Mouse (Mus musculus): ENCODE measurements around the gene Gm11214. TPM values are rescaled to one million over a fixed set of nuclear protein-coding genes. Genes with fewer than 3 reads are reported as not detected.

Gene Gm11214
- polyA plus RNA-seq, 1 experiment: not detected

DNA sequence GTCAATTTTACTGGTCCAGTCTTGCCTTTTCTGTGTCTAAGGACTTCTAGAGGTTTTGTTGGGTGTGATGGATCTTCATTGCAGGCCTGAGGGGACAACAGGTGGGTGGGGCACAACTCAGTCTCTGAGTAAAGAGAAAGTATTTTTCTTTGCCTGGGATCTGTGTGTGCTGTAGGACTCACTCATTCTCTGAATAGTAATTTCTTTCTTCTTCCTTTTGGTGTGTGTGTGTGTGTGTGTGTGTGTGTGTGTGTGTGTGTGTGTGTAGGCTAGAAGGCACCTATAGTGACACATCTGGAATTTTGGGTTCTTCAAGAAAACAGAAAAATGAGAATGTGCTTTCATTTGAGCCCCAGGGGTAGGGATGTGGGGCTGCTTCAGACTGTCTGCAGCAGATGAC lies 29.2 kb upstream of the Gm11214 start:
- H3K9me3 ChIP-seq: no peaks in the 10 kb centered on the region
- H3K27me3 ChIP-seq (replicated peaks): no peaks in the 10 kb centered on the region
- no peaks in the 10 kb centered on the region for H3K36me3 ChIP-seq (replicated peaks; ENCODE audit: low read length)
- H3K4me1 ChIP-seq: no peaks in the 10 kb centered on the region
- H3K4me3 ChIP-seq (replicated peaks): no peak overlapping the region
- TF ChIP-seq FLI1 (IDR thresholded peaks at IDR 0.05; ENCODE audit: low read length) (no peak), GATA1 (IDR thresholded peaks at IDR 0.05; ENCODE audit: borderline replicate concordance, low read length) (no peak)

DNA sequence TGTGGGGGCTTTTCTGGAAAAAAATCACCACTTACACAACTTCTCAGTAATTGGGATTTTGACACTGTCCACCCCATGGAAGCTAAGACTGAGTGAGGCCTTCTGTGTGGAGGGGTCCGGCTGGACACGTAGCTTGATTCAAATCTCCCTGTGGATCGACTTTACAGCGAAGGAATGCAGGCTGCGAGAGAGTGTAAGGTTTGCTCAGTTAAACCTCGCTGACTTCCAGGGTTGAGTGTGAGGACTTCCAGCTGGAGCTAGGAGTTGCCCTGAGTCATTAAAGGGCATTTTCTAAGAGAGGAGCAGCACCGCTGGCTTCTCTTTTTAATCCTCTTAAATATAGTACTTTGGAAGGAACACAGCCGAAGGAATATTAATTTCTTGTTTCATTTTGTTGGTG lies 24.2 kb upstream of the Gm11214 start:
- H3K9me3 ChIP-seq: no peaks in the 10 kb centered on the region
- no peaks in the 10 kb centered on the region for H3K36me3 ChIP-seq (replicated peaks; ENCODE audit: low read length)

DNA sequence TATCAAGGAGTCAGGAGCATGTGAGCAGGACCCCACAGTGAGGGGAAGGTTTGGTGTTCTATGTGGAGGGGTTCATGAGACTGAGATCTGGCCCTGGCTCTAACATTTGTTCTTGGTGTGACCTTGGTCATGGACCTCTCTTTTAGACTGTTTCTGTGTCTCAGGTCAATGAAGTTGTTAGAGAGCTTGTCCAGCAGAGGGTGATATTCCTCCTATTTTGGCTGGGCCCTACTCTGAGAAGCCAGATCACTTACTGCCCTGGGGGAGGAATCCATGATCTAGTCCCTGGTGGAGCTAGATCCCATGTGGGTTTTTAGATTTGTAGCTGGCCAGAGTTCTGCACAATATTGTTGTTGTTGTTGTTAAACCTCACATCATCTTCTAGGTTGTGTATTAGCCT lies 23.0 kb upstream of the Gm11214 start:
- H3K4me1 ChIP-seq: no peaks in the 10 kb centered on the region
- peaks cover 13% of the 10 kb centered on the region for H3K27me3 ChIP-seq (replicated peaks)
- no peak overlapping the region for H3K4me3 ChIP-seq (replicated peaks)
- H3K36me3 ChIP-seq (replicated peaks; ENCODE audit: low read length): no peaks in the 10 kb centered on the region
- TF ChIP-seq GATA1 (IDR thresholded peaks at IDR 0.05; ENCODE audit: borderline replicate concordance, low read length): no peak
- TF ChIP-seq FLI1 (IDR thresholded peaks at IDR 0.05; ENCODE audit: low read length): no peak
- no peaks in the 10 kb centered on the region for H3K9me3 ChIP-seq

More for the DNA sequence above, 24.2 kb upstream of the Gm11214 start:
- no peak overlapping the region for H3K4me3 ChIP-seq (replicated peaks)
- no peaks in the 10 kb centered on the region for H3K4me1 ChIP-seq
- no peak for TF ChIP-seq GATA1 (IDR thresholded peaks at IDR 0.05; ENCODE audit: borderline replicate concordance, low read length)
- no peak for TF ChIP-seq FLI1 (IDR thresholded peaks at IDR 0.05; ENCODE audit: low read length)
- H3K27me3 ChIP-seq (replicated peaks): peaks cover 13% of the 10 kb centered on the region

DNA sequence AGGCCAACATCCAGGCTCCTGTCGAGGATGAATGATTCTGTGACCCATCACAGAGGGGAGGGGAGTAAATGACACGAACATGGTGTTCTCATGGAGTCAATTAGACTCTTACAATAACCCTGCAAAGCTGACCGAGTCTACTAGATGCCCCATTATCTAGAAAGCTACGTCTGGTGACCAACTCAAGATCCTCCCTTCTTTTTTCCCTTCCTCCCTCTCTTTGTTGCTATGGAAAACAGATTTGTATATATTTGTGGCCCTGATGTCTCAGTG lies 22.0 kb upstream of the Gm11214 start:
- H3K4me3 ChIP-seq (replicated peaks): no peak overlapping the region

DNA sequence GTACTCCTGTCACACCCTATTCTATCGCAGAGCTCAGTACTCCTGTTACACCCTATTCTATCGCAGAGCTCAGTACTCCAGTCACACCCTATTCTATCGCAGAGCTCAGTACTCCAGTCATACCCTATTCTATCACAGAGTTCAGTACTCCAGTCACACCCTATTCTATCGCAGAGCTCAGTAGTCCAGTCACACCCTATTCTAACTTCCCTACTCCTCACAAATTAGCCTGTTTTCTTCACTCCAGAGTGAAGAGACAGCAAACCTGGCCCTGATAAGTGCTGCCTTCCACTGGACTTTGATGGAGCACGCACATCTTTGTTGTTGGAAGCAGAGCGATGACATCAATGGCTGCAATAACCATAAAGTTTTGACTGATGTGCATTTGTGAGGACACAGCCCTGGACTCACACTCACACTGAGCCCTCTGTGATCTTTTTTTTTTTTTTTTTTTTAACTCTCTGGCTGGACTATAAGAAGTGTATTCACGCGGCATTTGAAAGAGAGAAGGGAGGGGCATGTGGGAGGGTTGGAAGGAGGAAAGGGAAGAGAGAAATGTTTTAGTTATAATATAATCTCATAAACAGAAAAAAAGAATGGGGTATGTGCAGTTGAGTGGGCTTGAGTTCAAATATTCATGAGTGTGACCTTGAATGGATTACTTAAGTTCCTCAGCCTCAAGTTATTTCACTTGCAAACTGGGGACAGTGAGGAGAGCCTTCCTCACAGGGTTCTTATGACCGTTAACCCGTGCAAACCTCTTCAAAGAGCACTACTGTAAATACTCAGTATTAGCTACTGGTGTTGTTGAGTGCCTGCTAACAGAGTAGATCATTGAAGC lies 21.5 kb upstream of the Gm11214 start:
- TF ChIP-seq GATA1 (IDR thresholded peaks at IDR 0.05; ENCODE audit: borderline replicate concordance, low read length) (no peak), FLI1 (IDR thresholded peaks at IDR 0.05; ENCODE audit: low read length) (no peak)
- Histone ChIP-seq H3K9me3 (no peaks in the 10 kb centered on the region), H3K27me3 (replicated peaks) (peaks cover 16% of the 10 kb centered on the region)

More for the DNA sequence above, 22.0 kb upstream of the Gm11214 start:
- Histone ChIP-seq H3K27me3 (replicated peaks) (peaks cover 16% of the 10 kb centered on the region), H3K36me3 (replicated peaks; ENCODE audit: low read length) (no peaks in the 10 kb centered on the region), H3K9me3 (no peaks in the 10 kb centered on the region), H3K4me1 (no peaks in the 10 kb centered on the region)
- no peak for TF ChIP-seq GATA1 (IDR thresholded peaks at IDR 0.05; ENCODE audit: borderline replicate concordance, low read length)
- no peak for TF ChIP-seq FLI1 (IDR thresholded peaks at IDR 0.05; ENCODE audit: low read length)

DNA sequence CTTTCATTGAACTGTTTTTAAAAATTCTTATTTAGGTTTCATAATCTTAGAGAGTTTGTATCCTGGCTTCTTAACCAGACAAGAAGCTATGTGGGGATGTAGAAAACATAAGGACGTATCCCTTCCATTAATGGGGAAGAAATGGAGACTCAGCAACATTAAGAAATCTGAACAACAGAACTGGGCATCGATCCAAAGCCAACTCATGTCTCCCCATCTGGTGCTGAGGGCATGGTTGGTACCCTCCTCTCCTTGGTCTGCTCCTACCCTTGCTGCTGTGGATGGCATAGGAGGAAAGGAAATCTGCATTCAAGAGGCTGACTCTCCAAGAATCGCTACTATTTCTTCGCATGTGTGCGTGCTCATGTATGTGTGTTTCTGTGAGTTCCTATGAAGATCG lies 20.5 kb upstream of the Gm11214 start:
- H3K27me3 ChIP-seq (replicated peaks): peaks cover 16% of the 10 kb centered on the region
- H3K4me3 ChIP-seq (replicated peaks): no peak overlapping the region
- H3K9me3 ChIP-seq: no peaks in the 10 kb centered on the region
- TF ChIP-seq GATA1 (IDR thresholded peaks at IDR 0.05; ENCODE audit: borderline replicate concordance, low read length) (no peak), FLI1 (IDR thresholded peaks at IDR 0.05; ENCODE audit: low read length) (no peak)
- H3K4me1 ChIP-seq: no peaks in the 10 kb centered on the region
- no peaks in the 10 kb centered on the region for H3K36me3 ChIP-seq (replicated peaks; ENCODE audit: low read length)

More for the DNA sequence above, 21.5 kb upstream of the Gm11214 start:
- Histone ChIP-seq H3K4me3 (replicated peaks) (no peak overlapping the region), H3K4me1 (no peaks in the 10 kb centered on the region), H3K36me3 (replicated peaks; ENCODE audit: low read length) (no peaks in the 10 kb centered on the region)

DNA sequence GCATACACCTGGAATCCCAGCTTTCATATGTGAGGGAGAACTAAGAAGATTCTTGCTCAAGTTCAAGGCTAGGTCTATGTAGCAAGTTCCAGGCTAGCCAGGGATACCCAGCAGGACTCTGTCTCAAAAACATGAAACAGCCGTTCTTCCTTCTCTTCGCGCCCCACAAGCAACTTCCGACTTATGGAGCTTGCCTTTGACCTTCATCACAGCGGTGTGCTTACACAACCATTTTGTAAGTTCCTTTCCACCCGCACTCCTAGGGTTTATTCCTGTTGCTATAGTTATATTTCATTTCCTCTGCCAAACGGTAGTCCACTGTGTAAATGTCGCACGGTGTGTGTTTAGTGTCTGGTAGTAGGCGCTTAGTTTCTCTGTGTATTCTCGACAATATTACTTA lies 19.9 kb upstream of the Gm11214 start:
- no peaks in the 10 kb centered on the region for H3K4me1 ChIP-seq
- H3K27me3 ChIP-seq (replicated peaks): peaks cover 16% of the 10 kb centered on the region
- no peak overlapping the region for H3K4me3 ChIP-seq (replicated peaks)
- no peaks in the 10 kb centered on the region for H3K9me3 ChIP-seq
- no peak for TF ChIP-seq GATA1 (IDR thresholded peaks at IDR 0.05; ENCODE audit: borderline replicate concordance, low read length)
- H3K36me3 ChIP-seq (replicated peaks; ENCODE audit: low read length): no peaks in the 10 kb centered on the region

DNA sequence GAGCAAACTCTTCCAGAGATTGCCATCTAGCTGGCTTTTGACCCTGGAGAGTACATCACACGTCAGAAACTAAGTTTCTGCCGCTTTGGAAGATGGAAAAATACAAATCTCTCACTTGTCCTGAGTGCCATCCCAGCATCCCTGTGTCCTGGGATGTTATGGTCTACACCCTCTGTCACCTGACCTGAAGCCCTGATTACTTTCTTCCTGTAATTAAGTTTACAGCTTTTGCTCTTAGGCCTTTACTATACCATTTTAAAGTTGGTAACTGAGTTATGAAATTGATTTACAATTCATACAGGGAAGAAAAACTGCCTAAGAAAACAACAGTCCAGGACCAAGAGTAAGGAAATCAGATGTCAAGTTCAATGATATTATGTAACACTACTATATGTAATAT lies 19.3 kb upstream of the Gm11214 start:
- Histone ChIP-seq H3K27me3 (replicated peaks) (peaks cover 16% of the 10 kb centered on the region), H3K9me3 (no peaks in the 10 kb centered on the region), H3K4me1 (no peaks in the 10 kb centered on the region), H3K4me3 (replicated peaks) (no peak overlapping the region), H3K36me3 (replicated peaks; ENCODE audit: low read length) (no peaks in the 10 kb centered on the region)
- TF ChIP-seq FLI1 (IDR thresholded peaks at IDR 0.05; ENCODE audit: low read length) (no peak), GATA1 (IDR thresholded peaks at IDR 0.05; ENCODE audit: borderline replicate concordance, low read length) (no peak)

DNA sequence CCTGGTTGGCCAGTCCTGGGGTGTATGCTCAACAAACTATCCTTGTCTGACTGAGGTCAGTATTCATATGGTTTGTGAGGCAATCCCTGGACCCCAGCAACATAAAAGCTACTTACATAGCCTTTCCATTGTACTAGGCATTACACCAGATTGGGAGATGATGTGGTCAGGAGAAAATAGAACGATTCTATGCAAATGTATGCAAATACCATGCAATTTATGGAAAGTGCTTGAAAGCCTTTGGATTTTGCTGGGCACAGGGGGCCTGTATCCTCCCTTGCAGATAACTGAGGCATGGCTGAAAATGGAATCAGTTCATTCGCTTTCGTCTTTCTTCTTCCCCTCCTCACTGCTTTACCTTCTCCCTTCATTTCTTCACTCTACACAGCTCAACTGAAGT lies 18.4 kb upstream of the Gm11214 start:
- no peak for TF ChIP-seq GATA1 (IDR thresholded peaks at IDR 0.05; ENCODE audit: borderline replicate concordance, low read length)
- no peak for TF ChIP-seq FLI1 (IDR thresholded peaks at IDR 0.05; ENCODE audit: low read length)
- Histone ChIP-seq H3K27me3 (replicated peaks) (peaks cover 16% of the 10 kb centered on the region), H3K9me3 (0 out of 2 replicates have a peak, but pooled peaks cover 2% of the 10 kb centered on the region), H3K4me3 (replicated peaks) (no peak overlapping the region), H3K4me1 (no peaks in the 10 kb centered on the region), H3K36me3 (replicated peaks; ENCODE audit: low read length) (no peaks in the 10 kb centered on the region)

DNA sequence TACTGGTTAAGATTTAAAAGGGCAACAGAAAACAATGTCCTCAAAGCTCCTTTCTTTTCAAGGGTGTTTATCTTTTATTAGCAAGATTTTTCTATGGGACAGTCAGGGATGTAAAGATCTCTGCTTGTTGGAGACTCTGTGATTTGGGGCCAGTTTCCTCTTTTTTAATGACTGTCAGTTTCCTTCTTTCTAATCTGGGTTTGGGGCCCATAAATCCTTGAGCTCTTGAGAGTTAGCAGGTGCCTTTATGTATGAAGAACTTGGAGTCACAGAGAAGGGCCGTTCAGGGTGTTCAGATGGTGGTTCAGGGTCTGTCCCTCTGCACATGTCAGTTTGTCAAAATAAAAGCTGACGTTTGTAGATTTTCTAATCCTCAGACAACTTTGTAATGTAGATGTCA lies 11.9 kb upstream of the Gm11214 start:
- no peak for TF ChIP-seq FLI1 (IDR thresholded peaks at IDR 0.05; ENCODE audit: low read length)
- TF ChIP-seq GATA1 (IDR thresholded peaks at IDR 0.05; ENCODE audit: borderline replicate concordance, low read length): no peak
- H3K27me3 ChIP-seq (replicated peaks): peaks cover 32% of the 10 kb centered on the region
- no peaks in the 10 kb centered on the region for H3K36me3 ChIP-seq (replicated peaks; ENCODE audit: low read length)
- H3K4me1 ChIP-seq: peaks cover 4% of the 10 kb centered on the region; the same call in 1 of the 2 replicates
- H3K9me3 ChIP-seq: 0 out of 2 replicates have a peak, but pooled peaks cover 4% of the 10 kb centered on the region
- no peak overlapping the region for H3K4me3 ChIP-seq (replicated peaks)

Measured in megakaryocyte, embryonic 14.5 days (primary cell).